Mouse (Mus musculus): ENCODE results near the gene Fbxl15. TPM values are rescaled to one million over a fixed set of nuclear protein-coding genes. Genes with fewer than 3 reads are reported as not detected.

The Fbxl15 gene
- total and polyA plus RNA-seq, 3 experiments = 5.3 to 8.0 (median 5.3) TPM

DNA sequence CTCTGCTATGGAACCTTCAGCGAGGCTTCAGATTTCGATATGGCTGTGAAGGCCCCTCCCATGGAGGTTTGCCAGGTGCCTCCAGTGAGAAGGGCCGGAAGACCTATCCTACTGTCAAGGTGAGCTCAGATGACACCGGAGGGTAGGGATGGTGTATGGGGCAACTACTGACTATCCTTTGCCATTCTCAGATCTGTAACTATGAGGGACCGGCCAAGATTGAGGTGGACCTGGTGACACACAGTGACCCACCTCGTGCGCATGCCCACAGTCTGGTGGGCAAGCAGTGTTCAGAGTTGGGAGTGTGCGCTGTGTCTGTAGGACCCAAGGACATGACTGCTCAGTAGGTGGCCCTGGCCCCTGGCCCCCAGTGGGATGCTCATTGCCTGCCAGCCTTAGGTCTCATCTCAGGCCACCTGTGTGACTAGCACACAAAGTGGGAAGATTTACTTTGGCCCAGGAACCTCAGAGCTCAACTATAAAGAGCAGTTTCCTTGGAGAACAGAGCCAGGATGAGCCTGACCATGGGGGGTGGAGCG, 21.2 kb upstream of the Fbxl15 start:
- no peaks in the 10 kb centered on the region; the same call in 1 of the 2 replicates for H3K4me1 ChIP-seq (ENCODE audit: control insufficient read depth, insufficient read depth, low read length)
- intact Hi-C loops (cut with DNase I) = loop anchor here (10.0 kb wide), 1 partner anchor 138 kb away; no protein-coding TSS in a partner anchor
- no peaks in the 10 kb centered on the region for H3K27me3 ChIP-seq (ENCODE audit: control insufficient read depth, insufficient read depth, low read length)
- no peak for TF ChIP-seq CTCF (IDR thresholded peaks at IDR 0.05)
- no peak for TF ChIP-seq EP300 (IDR thresholded peaks at IDR 0.05; ENCODE audit: insufficient read depth, low read depth, low read length)
- no peak for TF ChIP-seq POLR2A (IDR thresholded peaks at IDR 0.05; ENCODE audit: insufficient read depth, low read depth, low read length)
- no peaks in the 10 kb centered on the region for H3K36me3 ChIP-seq (ENCODE audit: control insufficient read depth, insufficient read depth, low read length)
- no peak overlapping the region for H3K27ac ChIP-seq
- no peaks in the 10 kb centered on the region for H3K79me2 ChIP-seq (replicated peaks; ENCODE audit: control insufficient read depth, insufficient read depth, low read length)
- 94% methylated on average over 9 of the region's 9 CpGs for WGBS
- H3K9ac ChIP-seq (ENCODE audit: low read depth, low read length) = no peak overlapping the region
- peak in 1 of 2 experiments; percentile 14 for DNase-seq
- no peak overlapping the region for H3K4me3 ChIP-seq

DNA sequence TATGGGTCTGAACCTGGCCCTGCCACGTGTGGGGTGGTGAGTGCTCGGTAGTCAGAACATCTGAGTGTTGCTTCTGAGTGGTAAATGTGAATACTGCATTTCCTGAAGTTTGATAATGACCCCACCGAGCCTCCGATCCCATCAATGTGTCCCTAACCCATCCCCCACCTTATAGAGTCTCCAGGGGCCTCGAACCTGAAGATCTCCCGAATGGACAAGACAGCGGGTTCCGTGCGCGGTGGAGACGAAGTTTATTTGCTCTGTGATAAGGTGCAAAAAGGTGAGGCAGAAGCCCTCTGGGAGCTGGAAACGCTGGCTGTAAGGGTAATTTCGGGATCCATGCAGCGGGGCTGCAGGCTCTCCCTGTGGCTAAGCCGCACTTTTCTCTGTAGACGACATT, 20.2 kb upstream of the Fbxl15 start:
- peak in 1 of 2 experiments; percentile 19 for DNase-seq
- Histone ChIP-seq H3K36me3 (ENCODE audit: control insufficient read depth, insufficient read depth, low read length) (no peaks in the 10 kb centered on the region), H3K27me3 (ENCODE audit: control insufficient read depth, insufficient read depth, low read length) (no peaks in the 10 kb centered on the region), H3K27ac (no peak overlapping the region), H3K9ac (ENCODE audit: low read depth, low read length) (no peak overlapping the region), H3K4me3 (no peak overlapping the region), H3K4me1 (ENCODE audit: control insufficient read depth, insufficient read depth, low read length) (no peaks in the 10 kb centered on the region; the same call in 1 of the 2 replicates), H3K79me2 (replicated peaks; ENCODE audit: control insufficient read depth, insufficient read depth, low read length) (no peaks in the 10 kb centered on the region)
- TF ChIP-seq CTCF (IDR thresholded peaks at IDR 0.05) (no peak), POLR2A (IDR thresholded peaks at IDR 0.05; ENCODE audit: insufficient read depth, low read depth, low read length) (no peak), EP300 (IDR thresholded peaks at IDR 0.05; ENCODE audit: insufficient read depth, low read depth, low read length) (no peak)
- WGBS = 89% methylated on average over 16 of the region's 16 CpGs
- intact Hi-C loops (cut with DNase I) = loop anchor here (2.0 to 10.0 kb wide), 2 partner anchors 137 to 173 kb away; no protein-coding TSS in a partner anchor

DNA sequence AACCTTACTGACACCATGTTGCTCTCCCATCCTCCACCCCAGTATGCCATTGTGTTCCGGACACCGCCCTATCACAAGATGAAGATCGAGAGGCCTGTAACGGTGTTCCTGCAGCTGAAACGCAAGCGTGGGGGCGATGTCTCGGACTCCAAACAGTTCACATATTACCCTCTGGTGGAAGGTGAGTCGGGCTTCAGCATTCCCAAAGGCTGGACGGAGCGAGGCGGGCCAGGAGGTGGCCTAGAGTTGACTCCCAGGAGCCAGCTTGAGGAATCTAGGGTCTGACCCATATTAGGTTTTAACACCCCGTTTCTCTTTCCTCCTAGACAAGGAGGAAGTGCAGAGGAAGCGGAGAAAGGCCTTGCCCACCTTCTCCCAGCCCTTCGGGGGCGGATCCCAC, 19.7 kb upstream of the Fbxl15 start:
- H3K9ac ChIP-seq (ENCODE audit: low read depth, low read length) = no peak overlapping the region
- H3K4me1 ChIP-seq (ENCODE audit: control insufficient read depth, insufficient read depth, low read length) = no peaks in the 10 kb centered on the region; the same call in 1 of the 2 replicates
- TF ChIP-seq EP300 (IDR thresholded peaks at IDR 0.05; ENCODE audit: insufficient read depth, low read depth, low read length) = no peak
- TF ChIP-seq POLR2A (IDR thresholded peaks at IDR 0.05; ENCODE audit: insufficient read depth, low read depth, low read length) = no peak
- TF ChIP-seq CTCF (IDR thresholded peaks at IDR 0.05) = no peak
- no peaks in the 10 kb centered on the region for H3K27me3 ChIP-seq (ENCODE audit: control insufficient read depth, insufficient read depth, low read length)
- no peak overlapping the region for H3K4me3 ChIP-seq
- H3K79me2 ChIP-seq (replicated peaks; ENCODE audit: control insufficient read depth, insufficient read depth, low read length) = no peaks in the 10 kb centered on the region
- DNase-seq = peak in 1 of 2 experiments; percentile 20
- intact Hi-C loops (cut with DNase I) = loop anchor here (2.0 to 10.0 kb wide), 2 partner anchors 136 to 174 kb away; no protein-coding TSS in a partner anchor
- 86% methylated on average over 16 of the region's 16 CpGs for WGBS
- H3K27ac ChIP-seq = no peak overlapping the region
- no peaks in the 10 kb centered on the region for H3K36me3 ChIP-seq (ENCODE audit: control insufficient read depth, insufficient read depth, low read length)

DNA sequence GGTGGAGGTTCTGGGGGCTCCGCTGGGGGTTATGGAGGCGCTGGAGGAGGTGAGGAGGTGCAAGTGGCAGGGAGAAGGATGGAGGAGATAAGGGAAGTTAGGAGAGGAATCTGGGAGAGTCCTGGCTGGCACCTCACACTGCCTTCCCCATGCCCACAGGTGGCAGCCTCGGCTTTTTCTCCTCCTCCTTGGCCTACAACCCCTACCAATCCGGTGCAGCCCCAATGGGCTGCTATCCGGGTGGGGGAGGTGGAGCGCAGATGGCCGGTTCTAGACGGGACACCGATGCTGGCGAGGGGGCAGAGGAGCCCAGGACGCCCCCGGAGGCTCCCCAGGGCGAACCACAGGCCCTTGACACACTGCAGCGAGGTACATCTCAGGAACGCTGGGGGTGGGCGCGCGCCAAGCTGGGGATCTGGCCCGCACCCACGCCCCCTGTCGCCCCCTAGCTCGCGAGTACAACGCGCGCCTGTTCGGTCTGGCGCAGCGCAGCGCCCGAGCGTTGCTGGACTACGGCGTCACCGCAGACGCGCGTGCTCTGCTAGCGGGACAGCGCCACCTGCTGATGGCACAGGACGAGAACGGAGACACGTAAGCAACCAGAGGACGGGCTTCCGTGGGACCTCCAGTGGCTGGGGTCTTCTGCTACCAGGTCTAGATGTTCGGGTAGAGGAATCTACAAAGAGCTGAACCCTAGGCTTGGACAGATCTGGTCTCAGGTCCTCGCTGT, 19.1 kb upstream of the Fbxl15 start:
- no peaks in the 10 kb centered on the region for H3K79me2 ChIP-seq (replicated peaks; ENCODE audit: control insufficient read depth, insufficient read depth, low read length)
- peak overlapping the region; percentile 53 for H3K9ac ChIP-seq (ENCODE audit: low read depth, low read length)
- peak; percentile 85 to 88 for DNase-seq
- H3K4me1 ChIP-seq (ENCODE audit: control insufficient read depth, insufficient read depth, low read length) = no peaks in the 10 kb centered on the region; the same call in 1 of the 2 replicates
- peak overlapping the region; percentile 26; the same call in 1 of the 2 replicates for H3K4me3 ChIP-seq
- no peaks in the 10 kb centered on the region for H3K27me3 ChIP-seq (ENCODE audit: control insufficient read depth, insufficient read depth, low read length)
- WGBS = 8% methylated on average over 47 of the region's 47 CpGs
- TF ChIP-seq CTCF (IDR thresholded peaks at IDR 0.05) (peak; percentile 96), EP300 (IDR thresholded peaks at IDR 0.05; ENCODE audit: insufficient read depth, low read depth, low read length) (0 out of 2 replicates have a peak, but pooled peaks have one; percentile 65), POLR2A (IDR thresholded peaks at IDR 0.05; ENCODE audit: insufficient read depth, low read depth, low read length) (no peak)
- H3K36me3 ChIP-seq (ENCODE audit: control insufficient read depth, insufficient read depth, low read length) = no peaks in the 10 kb centered on the region
- intact Hi-C loops (cut with DNase I) = loop anchor here (2.0 to 10.0 kb wide), 2 partner anchors 136 to 174 kb away; no protein-coding TSS in a partner anchor
- no peak overlapping the region for H3K27ac ChIP-seq

DNA sequence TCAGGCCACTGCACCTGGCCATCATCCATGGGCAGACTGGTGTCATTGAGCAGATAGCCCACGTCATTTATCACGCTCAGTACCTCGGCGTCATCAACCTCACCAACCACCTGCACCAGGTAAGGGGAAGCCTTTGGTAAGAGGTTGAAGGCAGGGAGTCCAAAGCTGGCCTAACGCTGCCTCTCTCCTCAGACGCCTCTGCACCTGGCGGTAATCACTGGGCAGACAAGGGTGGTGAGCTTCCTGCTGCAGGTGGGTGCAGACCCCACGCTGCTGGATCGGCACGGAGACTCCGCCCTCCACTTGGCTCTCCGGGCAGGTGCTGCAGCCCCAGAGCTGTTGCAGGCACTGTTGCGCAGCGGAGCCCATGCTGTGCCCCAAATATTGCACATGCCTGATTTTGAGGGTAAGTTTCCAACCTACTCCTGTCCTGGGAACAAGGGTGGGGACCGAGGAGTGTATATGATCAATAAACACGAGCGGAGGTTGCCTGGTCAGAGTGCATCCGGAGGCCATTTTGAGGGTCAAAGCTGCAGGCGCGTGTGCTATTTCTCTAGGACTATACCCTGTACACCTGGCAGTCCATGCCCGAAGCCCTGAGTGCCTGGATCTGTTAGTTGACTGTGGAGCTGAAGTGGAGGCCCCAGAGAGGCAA, 18.2 kb upstream of the Fbxl15 start:
- no peaks in the 10 kb centered on the region for H3K27me3 ChIP-seq (ENCODE audit: control insufficient read depth, insufficient read depth, low read length)
- H3K27ac ChIP-seq = no peak overlapping the region
- intact Hi-C loops (cut with DNase I) = loop anchor here (2.0 to 10.0 kb wide), 2 partner anchors 135 to 175 kb away; no protein-coding TSS in a partner anchor
- peak in 1 of 2 experiments; percentile 21 for DNase-seq
- H3K9ac ChIP-seq (ENCODE audit: low read depth, low read length) = no peak overlapping the region
- no peaks in the 10 kb centered on the region for H3K36me3 ChIP-seq (ENCODE audit: control insufficient read depth, insufficient read depth, low read length)
- no peaks in the 10 kb centered on the region for H3K79me2 ChIP-seq (replicated peaks; ENCODE audit: control insufficient read depth, insufficient read depth, low read length)
- no peaks in the 10 kb centered on the region for H3K4me1 ChIP-seq (ENCODE audit: control insufficient read depth, insufficient read depth, low read length)
- TF ChIP-seq EP300 (IDR thresholded peaks at IDR 0.05; ENCODE audit: insufficient read depth, low read depth, low read length) (no peak), POLR2A (IDR thresholded peaks at IDR 0.05; ENCODE audit: insufficient read depth, low read depth, low read length) (no peak), CTCF (IDR thresholded peaks at IDR 0.05) (no peak)
- no peak overlapping the region for H3K4me3 ChIP-seq
- WGBS = 86% methylated on average over 21 of the region's 21 CpGs
